Mouse (Mus musculus): ENCODE measurements around the gene Pip5kl1.

DNA sequence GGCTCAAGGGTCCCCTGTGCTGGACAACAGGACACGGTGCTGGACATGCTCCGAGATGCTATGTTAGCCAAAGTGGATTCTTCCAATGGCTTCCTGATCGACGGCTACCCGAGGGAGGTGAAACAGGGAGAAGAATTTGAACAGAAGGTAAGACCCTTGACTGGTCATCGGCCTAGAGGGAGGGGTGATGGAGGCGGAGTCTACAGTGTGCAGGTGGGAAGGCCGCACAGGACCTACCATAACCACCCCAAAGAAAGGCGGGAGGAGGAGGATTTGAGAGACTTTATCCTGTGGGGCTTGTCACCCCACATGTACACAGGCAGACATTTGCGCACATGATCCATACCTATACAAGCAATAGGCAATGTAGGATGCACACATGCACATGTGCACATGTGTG, 56.4 kb downstream of the Pip5kl1 start:
- no peak for TF ChIP-seq EP300 (optimal IDR thresholded peaks at IDR 0.05)
- TF ChIP-seq CTCF (IDR thresholded peaks at IDR 0.05; ENCODE audit: low read depth): no peak
